Mouse (Mus musculus) ES-E14 (cell line): ENCODE measurements around the gene Fau.

ENCODE experiments used
- CHD2 ChIP-seq: IDR thresholded peaks from 2 replicates; pipeline ENCODE4 v1.6.1; 2014; ENCODE audit warnings: mild to moderate bottlenecking, low read depth, low read length, inconsistent platforms
- HCFC1 ChIP-seq: IDR thresholded peaks from 2 replicates; pipeline ENCODE4 v1.6.1; 2012; ENCODE audit warnings: low read length, inconsistent platforms, borderline replicate concordance; ENCODE audit not compliant: insufficient read depth
- MAFK ChIP-seq: IDR thresholded peaks from 2 replicates; pipeline ENCODE4 v1.6.1; 2014; ENCODE audit warnings: mild to moderate bottlenecking, low read depth, low read length, inconsistent platforms; ENCODE audit not compliant: insufficient read depth
- ZC3H11A ChIP-seq: IDR thresholded peaks from 2 replicates; pipeline ENCODE4 v1.6.1; 2012; ENCODE audit warnings: low read depth, mild to moderate bottlenecking, inconsistent platforms, low read length, borderline replicate concordance
- ZNF384 ChIP-seq: IDR thresholded peaks from 2 replicates; pipeline ENCODE4 v1.6.1; 2012; ENCODE audit warnings: low read depth, low read length, inconsistent platforms

- no peak for TF ChIP-seq CHD2
- no peak for TF ChIP-seq MAFK
- TF ChIP-seq ZC3H11A: no peak
- no peak for TF ChIP-seq HCFC1
- TF ChIP-seq ZNF384: no peak
These were observed 33.7 kb upstream of the Fau start for GRCm38 (mm10) chr19:6023930-6024329.
